Mouse (Mus musculus) cortical plate, adult 2 months (tissue): Measurements from ENCODE around the gene Rap1a.

Experiments
- CTCF ChIP-seq: fragments of 200-500 bp; IDR thresholded peaks from 2 replicates; pipeline ENCODE4 v1.5.1; 2011; ENCODE audit warnings: mild to moderate bottlenecking, control low read depth, low read length; ENCODE audit not compliant: insufficient read depth; ENCODE audit errors: extremely low read depth
- POLR2A ChIP-seq: fragments of 200-500 bp; IDR thresholded peaks from 2 replicates; pipeline ENCODE4 v1.6.1; 2011; ENCODE audit warnings: mild to moderate bottlenecking, low read length, control low read depth; ENCODE audit not compliant: insufficient read depth; ENCODE audit errors: extremely low read depth

DNA sequence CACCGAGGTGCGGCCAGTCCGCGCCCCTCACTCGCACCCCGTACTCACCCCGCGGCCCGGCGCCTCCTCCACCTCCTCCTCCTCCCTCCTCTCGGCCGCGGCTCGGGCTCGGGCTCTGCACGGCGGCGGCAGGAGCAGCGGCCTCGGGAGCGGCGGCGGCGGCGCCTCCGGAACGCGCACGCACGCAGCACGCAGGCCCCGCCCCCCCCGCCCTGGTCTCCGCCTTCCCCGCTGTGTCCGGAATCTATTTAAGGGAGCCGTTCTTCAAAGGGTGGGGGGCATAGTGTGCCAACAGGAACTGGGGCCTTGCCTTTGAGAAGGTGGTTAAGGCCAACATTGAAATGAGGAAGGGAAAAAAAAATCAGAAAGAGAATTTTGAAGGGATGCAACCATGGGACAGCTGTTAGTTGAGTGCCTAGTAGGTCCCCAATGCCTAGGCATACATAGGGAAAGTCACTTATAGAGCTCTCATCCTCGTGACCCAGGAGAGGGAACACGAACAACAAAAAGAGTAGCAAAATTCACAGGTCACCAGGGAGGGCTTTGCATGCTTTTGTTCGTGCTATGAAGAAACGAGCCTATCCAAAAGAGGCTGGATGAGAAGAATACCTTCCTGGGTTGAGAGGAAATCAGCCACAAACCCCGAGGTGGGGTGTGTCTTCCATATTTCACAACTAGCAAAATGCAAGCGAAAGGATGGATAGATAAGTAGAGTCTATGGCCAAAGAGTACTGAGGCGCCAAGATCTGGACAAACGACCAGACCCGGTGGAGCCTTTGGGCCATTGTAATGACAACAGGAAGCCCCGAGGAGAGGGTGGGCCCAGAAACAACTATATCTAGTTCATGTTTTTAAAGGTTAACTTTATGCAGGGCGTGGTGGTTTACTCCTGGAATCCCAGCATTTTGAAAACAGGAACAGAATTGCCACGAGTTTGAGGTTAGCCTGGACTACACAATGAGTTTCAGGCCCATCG is at the start of gene Rap1a:
- no peak for TF ChIP-seq CTCF
- no peak for TF ChIP-seq POLR2A
